Mouse (Mus musculus): ENCODE data around the gene Zbtb37.
"Not testable (repeated sequence)": the region's sequence is repeated elsewhere in the genome, so short reads cannot be mapped to it uniquely, and the experiment has no call there.

The Zbtb37 gene

DNA sequence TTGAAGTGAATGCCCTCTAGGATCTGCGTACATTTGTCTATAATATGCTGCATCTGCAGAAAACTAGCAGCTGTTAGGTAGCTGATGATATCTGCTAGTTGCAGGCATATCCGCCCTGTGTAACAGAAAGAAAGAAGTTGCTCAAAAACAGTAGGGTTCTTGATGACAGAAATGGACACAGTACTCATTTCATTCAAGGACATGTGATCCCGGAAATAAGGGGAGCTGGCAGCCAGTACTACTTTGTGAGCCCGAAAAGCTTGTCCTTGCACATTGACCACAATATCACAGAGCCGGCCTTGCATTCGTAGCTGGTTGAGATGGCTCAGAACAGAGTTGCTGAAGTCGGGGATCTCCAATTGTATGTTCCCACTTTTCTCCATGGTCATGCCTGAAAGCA lies 2.3 kb downstream of the Zbtb37 start:
- no peak for DNase-seq (ENCODE audit: low spot score)

DNA sequence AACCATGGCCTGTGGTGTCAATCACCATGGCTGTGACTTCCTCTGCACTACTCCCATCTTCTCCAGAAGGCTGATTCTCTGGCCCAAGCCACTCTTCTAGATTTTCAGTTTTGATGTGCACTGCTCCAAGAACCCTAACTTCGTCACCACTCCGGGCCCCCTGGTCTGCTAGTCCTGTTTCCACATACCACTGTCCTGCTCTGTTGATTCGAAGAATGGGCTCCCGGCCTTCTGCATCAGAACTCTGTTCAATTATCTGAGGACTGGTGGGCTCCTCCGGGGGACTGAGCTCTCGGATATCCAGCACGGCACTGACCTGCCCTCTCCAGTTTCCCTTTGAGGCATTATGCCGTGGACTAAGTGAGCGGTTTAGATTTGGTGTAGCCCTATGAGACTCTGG lies 2.8 kb downstream of the Zbtb37 start:
- no peak for DNase-seq (ENCODE audit: low spot score)

DNA sequence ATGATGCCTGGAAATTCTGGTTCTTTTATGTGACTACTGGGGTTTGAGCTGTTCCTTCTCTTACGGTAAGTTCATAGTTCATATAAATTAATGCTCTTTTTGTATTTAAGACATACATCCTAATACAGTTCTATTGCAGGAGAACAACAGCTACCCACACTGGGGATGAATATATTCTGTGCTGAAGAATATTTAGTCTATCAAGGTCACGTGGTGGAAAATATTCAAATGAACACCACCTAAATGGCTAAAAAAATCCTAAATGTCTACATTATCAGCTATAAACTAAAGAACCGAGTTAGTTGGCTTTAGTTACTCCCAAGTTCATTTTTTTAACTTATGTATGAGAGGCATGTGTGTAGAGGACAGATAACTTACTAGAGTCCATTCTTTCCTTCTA lies 4.6 kb downstream of the Zbtb37 start:
- DNase-seq (ENCODE audit: low spot score): no peak

DNA sequence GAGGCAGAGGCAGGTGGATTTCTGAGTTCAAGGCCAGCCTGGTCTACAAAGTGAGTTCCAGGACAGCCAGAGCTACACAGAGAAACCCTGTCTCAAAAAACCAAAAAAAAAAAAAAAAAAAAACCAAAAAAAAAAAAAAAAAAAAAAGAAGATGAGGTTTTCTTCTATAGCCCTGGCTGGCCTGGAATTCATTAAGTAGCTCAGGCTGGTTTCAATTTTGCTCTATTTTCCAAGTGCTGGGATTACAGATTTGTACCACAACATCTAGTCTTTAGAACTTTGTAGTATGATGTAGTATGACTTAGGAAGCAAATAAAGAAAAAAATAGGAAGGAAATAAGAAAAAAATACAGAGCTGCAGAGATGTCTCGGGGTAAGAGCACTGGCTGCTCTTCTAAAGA lies 6.2 kb downstream of the Zbtb37 start:
- DNase-seq (ENCODE audit: low spot score): not testable (repeated sequence)

DNA sequence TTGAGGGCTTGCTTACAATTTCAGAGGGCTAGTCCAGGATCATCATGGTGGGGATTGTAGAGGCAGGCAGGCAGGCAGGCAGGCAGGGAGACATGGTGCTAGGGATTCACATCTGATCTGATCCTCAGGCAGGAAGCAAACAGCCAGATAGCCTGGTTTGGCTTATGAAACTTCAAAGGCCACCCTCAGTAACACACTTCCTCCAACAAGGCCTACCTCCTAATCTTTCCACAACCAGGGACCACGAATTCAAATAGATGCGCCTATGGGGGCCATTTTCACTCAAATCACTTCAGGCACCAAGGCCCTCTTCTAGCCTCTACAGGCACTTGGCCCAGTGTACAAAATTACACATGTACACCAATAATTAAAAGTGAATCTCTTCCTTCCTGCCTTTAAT lies 7.5 kb downstream of the Zbtb37 start:
- no peak for DNase-seq (ENCODE audit: low spot score)

DNA sequence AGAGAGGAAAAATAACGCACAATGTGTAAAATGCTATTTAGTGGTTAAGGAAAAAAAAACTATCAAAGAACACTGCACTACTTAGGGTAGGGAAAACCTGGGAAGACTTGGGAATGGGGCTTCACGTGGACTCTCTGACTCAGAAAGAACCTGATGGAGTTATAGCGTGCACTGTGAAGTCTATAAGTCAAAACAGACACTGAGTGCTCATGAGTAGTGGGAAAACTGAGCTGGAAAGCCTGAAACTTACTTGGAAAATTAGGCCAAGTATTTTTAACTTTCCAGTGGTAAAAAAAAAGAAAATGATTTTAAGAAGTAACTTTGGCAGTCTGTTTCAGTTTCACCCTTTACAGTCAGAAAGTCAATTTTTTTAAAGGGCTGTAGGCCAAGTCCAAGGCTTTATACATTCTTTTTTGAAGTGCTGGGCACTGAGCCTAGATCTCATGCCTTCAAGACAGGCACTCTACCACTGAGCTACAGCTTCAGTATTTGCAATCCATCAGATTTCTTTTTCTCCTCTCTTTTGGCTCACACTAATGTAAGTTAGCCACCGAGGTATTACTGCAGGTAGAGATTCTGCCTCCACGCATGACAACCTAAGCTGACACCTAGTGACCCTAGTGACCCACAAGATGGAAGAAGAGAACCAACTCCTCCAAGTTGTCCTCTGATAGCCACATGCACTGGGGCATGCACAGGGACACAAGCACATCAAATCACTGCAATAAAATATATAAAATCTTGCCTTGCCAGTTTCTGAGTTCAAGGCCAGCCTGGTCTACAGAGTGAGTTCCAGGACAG lies 9.0 kb downstream of the Zbtb37 start:
- no peak for DNase-seq (ENCODE audit: low spot score)

DNA sequence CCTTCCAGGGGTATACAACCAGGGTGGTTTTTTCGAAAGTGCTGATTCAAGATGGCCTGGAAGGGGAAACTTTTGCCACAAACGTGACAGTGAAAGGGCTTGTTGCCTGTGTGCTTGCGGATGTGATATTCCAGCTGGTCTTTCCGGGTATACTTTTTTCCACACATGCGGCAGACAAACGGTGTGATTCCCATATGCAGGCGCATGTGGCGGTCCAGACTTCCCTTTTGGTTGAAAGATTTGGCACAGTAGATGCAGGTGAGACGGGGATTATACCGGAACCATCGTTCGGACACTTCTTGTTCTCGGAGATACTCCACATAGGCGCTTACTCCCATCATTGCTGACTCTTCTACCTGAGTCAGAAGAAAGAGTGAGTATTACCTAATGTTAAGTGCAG lies 14.6 kb downstream of the Zbtb37 start:
- DNase-seq (ENCODE audit: low spot score): no peak

DNA sequence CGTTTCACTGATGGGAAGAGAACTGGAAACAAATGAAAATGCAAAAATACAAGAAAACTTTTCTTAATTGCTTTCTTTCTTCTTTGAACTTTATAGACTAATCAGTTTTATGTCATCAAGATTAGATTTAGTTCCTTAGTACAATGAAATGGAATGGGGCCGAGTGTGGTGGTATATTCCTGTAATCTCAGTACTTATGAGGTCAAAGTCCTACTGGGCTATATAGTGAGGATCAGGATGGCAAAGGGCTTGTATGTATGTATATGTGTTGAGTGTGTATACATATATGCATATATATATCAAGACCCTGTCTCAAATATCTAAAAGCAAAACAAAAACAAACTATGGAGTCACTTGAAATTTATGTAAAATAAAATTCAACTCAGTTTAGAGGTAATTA lies 18.3 kb downstream of the Zbtb37 start:
- no peak for DNase-seq (ENCODE audit: low spot score)

DNA sequence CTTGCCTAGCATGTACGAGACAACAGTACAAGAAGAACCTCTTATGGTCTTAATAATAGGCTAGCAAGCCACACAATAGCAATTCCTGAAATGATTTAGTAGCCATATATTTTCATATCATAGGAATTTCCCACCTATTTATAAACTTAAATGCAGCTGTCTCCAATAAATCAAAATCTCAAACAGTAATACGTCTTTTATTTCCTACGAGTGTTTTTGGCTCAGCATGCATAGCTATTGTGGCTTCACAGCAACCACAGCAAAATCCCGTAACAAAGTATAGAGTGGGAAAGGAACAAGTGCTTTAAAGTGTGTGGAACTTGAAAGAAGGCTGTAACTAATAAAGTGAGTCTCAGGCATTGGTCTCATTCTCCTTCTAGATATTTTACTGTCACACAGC lies 24.2 kb downstream of the Zbtb37 start:
- no peak for DNase-seq (ENCODE audit: low spot score)

DNA sequence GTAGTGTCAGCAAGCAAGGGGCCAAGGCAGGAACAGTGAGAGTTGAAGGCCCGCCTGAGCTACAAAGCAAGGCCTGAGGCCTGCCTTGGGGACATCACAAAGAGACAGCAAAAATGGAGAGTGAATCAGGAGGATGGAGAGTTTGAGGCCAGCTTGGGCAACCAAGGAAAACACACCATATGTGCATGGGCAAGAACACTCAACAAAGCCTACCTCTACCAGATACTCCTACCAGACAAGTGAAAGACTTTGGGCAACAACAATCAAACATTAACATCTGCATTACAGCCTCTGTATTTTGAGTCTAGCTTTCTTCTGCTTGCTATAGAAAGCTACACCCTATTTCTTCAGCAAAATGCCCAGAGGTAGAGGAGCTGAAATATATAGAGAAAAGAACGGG lies 26.6 kb downstream of the Zbtb37 start:
- no peak for DNase-seq (ENCODE audit: low spot score)

DNA sequence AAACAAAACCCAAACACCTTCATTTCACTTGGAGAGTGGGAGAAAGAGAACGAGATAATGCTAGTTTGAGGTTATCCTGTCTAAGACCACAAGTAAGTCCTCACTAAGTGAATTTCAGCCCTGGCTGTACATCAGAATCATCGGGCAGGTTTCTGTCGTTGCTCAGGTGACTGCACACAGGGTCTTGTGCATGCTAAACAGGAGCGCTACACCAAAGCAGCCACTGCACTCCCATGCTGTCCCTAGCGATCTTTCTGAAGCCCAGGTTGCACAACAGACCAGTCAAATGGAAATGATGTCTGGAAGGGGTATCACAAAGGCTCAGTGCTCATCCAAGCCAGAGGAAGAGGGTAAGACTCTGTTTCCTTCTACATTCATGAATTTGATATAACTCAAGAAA lies 28.2 kb downstream of the Zbtb37 start:
- no peak for DNase-seq (ENCODE audit: low spot score)

DNA sequence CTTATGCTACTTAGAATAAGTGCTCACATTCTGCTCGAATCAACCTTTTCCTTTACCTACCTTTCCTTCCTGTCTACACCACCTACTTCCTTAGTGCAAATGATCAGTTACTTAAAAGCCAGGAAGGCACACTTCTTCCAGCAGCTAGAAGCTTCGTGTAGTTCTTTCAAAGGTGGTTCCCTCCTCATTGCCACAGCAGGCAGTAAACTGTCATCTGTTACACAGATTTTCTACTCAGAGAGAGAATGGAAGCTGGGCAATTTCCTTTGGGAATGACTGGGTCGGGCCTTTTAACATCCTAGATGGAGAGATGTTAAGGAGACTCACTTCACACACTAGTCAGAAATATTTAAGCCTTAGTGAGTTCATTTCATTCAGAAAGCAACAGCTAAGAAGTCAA lies 29.1 kb downstream of the Zbtb37 start:
- DNase-seq (ENCODE audit: low spot score): no peak

DNA sequence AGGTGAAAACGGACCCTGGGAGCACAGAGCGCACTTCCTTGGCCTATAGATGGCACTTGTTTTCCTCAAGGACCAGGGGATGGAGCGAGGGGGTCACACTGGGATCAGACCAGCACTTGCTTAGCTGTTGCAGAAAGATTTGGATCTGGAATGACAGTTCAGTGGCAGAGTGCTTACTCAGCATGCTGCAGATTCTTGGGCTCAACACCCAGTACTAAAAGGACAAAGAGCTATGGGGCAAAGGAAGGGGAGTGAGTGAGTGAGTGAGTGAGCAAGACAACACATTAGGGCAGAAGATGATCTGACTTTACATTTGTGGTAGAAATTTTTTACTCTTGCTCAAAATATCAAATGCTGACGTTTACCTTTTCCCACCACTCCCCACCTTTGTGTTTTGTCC lies 29.7 kb downstream of the Zbtb37 start:
- DNase-seq (ENCODE audit: low spot score): no peak

DNA sequence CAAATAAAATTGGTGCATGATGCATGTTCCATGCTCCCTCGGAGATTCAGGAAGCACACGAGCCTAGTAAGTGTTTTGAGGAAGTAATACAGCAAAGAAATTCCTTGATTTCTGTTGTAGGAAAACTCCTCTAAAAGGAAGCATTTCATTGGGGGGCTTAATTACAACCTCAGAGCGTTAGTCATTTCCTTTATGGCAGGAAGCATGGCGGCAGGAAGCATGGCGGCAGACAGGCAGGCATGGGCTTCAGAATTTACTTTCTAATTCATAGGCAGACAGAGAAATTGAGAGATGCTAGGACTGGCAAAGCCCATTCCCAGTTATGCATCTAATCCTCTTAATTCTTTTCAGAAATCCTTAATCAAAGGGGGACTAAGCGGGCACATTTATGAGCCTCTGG lies 40.8 kb downstream of the Zbtb37 start:
- DNase-seq (ENCODE audit: low spot score): no peak

DNA sequence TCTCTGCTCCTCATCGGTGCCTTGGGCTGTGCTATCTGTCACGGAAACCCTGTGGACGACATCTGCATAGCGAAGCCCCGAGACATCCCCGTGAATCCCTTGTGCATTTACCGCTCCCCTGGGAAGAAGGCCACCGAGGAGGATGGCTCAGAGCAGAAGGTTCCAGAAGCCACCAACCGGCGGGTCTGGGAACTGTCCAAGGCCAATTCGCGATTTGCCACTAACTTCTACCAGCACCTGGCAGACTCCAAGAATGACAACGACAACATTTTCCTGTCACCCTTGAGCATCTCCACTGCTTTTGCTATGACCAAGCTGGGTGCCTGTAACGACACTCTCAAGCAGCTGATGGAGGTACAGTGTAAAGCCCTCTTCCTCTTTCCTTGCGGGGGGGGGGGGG lies 45.3 kb downstream of the Zbtb37 start:
- no peak for DNase-seq (ENCODE audit: low spot score)

DNA sequence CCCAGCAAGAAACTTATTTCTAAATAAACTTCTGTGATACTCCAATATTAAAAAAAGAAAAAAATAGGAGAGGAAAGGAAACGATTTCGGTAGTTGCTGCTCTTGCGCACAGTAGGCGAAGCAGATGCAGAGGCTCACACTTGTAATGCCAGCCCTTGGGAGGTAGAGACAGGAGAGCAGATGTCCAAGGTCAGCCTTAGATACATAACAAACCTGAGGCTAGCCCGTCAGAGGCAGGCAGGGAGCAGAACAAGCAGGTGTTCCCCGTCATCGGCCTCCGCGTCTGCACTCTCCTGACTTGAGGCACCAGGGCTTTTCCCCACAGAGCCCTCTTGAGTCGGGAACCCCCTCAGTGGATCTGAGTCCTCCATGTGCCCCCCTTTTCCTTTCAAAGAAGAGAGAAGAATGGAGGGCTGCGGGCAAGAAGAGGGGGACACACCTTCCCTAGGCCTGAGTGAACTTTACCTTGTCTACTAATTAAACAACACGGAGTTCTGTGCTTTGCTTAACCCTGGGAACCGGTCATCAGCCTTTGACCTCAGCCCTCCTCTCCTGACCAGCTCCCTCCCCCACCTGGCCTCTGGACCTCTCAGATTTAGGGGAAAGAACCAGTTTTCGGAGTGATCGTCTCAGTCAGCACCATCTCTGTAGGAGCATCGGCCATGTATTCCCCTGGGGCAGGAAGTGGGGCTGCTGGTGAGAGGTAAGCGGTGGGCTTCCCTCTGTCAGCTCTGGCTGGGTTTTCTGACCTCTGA lies 47.6 kb downstream of the Zbtb37 start:
- no peak for DNase-seq (ENCODE audit: low spot score)

DNA sequence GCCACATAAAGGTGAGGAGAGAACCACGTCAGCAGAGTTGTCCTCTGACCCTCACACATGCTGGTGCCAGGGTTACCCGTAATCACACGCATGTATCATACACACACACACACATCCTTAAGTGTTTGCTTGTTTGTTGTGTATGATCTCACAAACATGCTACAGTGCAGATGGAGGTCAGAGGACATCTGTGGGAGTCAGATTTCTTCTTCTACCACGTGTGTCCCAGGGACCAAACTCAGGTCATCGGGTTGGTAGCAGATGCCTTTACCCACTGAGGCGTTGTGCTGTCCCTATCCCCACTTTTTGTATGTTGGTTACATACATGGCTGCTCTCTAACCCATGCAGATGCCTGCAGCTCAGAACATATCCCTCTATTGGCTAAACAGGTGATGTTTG lies 49.2 kb downstream of the Zbtb37 start:
- DNase-seq (ENCODE audit: low spot score): no peak

DNA sequence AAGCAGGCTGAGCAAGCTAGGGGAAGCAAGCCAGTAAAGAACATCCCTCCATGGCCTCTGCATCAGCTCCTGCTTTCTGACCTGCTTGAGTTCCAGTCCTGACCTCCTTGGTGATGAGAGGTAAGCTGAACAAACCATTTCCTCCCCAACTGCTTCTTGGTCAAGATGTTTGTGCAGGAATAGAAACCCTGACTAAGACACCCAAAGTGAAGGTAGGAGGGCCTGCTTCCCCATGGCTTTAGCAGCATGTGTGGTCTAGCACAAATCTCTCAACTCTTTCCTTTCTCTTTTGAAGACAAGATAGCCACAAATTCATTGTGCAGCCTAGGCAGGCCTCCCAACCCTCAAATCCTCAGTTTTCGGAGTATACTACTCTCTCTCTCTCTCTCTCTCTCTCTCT lies 49.9 kb downstream of the Zbtb37 start:
- not testable (repeated sequence) for DNase-seq (ENCODE audit: low spot score)

DNA sequence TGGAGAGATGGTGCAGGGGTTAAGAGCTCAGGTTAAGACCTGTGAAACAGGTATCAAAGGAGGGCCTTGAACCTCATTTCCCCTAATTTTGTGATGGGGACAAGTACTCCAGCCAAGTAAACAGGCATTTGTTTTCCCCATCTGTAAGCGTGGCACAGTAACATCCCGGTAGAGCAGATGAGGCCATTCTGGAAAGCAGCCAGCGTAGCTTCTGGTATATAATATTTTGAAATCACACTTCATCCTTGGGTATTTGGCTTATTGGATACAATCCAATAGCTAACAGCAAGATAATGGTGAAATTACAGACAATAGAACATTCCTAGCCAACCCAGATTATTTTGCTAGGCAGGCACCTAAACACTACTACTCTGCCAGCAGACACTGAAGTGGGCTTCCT lies 51.8 kb downstream of the Zbtb37 start:
- no peak for DNase-seq (ENCODE audit: low spot score)

DNA sequence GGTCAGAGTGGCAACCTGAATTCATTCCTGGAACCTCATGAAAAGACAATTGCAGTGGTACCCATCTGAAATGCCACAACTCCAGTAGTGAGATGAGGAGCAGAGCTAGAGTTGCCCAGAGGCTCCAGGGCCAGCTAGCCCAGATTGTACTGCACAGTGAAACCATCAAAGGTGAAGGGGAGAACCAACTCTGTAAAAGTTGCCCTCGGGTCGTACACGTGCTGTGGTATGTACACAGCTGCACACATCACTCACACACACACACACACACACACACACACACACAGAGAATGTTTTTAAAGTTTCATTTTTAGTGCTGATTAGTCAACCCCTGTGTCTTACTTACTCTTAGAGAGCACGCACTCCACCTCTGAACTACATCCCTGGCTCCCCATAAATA lies 53.3 kb downstream of the Zbtb37 start:
- DNase-seq (ENCODE audit: low spot score): no peak

DNA sequence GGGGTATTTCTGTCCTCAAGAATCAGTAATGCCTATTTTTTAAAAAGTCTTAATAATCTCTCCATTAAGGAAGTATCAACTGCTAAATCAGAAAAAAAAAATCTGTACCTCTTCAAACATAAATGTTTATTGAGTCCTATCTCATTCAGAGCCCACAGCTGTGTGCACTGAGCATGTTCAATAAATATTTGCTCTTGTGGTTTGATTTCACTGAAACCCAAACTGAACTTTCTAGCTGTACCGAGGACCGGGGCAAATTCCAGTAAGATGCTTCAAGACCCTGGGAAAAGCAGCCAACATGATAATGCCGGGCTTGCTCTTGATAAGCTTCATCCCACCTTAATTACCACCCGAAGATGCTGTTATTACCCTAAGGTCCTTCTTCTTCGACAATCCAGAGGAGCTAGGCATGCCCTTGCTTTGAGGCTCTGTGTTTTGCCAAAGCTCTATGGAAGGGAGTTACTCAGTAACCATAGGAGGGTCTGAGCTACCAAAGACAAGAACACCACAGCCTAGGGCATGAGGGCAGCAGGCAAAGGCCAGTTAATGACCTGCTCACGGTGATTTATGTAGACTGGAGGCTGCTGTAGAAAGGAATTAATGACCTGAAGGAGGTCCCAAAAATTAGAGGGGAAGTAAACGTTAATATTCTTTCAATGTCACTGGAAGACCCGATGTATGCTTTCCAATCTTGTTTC lies 54.0 kb downstream of the Zbtb37 start:
- no peak for DNase-seq (ENCODE audit: low spot score)

DNA sequence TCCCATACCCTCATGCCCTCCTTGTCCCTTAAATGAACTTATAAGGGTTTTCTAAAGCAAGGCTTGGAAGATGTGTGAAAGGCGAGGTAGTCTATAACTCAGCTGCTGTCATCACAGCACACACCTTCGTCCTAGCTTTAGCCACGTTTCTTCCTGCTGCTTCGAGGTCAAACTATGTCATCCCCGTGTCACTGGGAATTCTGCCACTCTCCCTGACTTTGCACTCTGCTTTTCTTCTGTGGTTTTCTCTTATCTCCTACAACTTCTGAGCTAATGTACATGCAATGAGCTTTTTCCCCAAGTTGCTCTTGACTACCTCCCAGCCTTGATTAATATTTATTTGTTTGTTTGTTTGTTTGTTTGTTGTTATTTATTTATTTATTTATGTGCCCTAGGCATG lies 54.6 kb downstream of the Zbtb37 start:
- no peak for DNase-seq (ENCODE audit: low spot score)

DNA sequence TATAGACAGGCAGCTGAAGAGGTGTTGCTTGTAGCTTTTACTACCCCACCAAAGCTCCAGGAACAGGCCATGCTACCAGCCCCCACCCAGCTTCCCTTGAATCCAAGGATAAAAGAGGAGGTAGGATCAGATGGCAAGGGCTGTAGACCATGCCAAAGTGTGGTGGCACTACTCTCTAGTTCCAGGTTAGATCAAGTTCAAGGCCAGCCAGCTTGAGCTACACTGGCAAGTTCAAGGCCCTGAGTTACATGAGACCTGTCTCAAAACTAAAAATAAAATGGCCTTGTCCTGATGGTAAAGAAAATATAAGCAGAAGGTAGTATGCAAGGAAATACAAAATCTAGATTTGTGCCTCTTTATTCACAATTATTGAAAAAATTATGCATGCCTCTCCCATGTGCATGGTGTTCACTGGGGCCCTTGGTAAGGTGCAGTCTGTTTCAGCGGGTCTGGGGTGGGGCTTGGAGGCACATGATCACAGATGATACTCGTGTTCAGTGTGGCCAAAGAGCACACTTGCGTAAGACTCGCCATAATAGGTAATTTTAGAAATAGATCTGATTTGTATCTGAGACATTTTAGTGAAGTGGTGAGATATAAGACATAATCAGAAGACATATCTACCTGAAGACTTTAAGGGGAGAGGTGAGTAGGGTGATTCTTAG lies 56.4 kb downstream of the Zbtb37 start, which contains the start of gene Serpinc1:
Gene Serpinc1 (plus strand): TSS at position 515 of the 665 bp plus-strand sequence.
- no peak for DNase-seq (ENCODE audit: low spot score)

Measured in MN1 (cell line).